Mouse (Mus musculus): Measurements from ENCODE around the gene Scaf4.

The Scaf4 gene

GRCm38 (mm10) chr16:90283905-90284891 is at the start of gene Scaf4:
Gene Scaf4, minus strand, starts transcription at chr16:90284503.
- DNase-seq, result peak; percentile 98

GRCm38 (mm10) chr16:90332553-90332952 is 48.2 kb upstream of the Scaf4 start:
- DNase-seq, result no peak

DNA sequence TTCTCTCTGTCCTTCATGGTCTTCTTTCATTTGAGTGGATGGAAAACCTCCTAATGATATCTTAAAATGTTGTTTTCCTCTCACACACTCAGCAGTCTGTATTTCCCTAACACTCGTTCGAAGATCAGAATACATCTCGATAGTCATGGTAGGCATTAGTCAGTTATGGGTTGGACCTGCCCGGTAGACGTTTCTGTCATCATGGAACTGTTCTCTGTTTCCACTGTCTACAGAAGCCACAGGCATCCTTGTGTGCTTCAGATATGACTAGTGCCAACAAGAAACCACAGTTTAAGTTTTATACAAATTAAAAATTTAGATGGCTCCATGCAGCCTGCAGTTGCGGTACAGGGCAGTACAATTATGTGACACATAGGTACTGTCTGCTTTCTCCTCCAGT is 46.7 kb upstream of the Scaf4 start:
- DNase-seq, result no peak

DNA sequence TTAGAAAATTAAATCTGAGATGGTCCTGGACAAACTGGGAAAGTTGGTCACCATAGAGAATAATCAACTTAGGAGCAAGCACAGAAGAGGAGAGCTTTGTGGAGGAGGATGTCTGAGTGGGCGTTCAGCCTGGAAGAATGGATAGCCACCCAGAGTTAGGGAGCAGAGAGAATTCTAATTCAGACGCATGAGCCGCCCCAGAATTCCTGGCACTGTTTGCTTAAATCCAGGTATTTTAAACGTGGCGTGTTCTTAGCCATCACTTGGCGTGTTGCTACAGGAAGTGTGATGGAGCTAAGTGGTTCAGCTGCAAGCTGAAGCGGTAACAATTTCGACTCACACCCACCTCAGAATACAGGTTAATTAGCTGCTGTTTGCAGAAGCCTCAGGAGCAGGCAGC is 45.2 kb upstream of the Scaf4 start:
- DNase-seq, result peak; percentile 50

GRCm38 (mm10) chr16:90322850-90323528 is 38.7 kb upstream of the Scaf4 start:
- peak; percentile 85 for DNase-seq

- no peak for DNase-seq
Observed at GRCm38 (mm10) chr16:90319321-90319720, 35.0 kb upstream of the Scaf4 start.

- no peak for DNase-seq
Observed at GRCm38 (mm10) chr16:90318372-90318926, 34.1 kb upstream of the Scaf4 start.

GRCm38 (mm10) chr16:90317777-90318176 is 33.5 kb upstream of the Scaf4 start:
- no peak for DNase-seq

DNA sequence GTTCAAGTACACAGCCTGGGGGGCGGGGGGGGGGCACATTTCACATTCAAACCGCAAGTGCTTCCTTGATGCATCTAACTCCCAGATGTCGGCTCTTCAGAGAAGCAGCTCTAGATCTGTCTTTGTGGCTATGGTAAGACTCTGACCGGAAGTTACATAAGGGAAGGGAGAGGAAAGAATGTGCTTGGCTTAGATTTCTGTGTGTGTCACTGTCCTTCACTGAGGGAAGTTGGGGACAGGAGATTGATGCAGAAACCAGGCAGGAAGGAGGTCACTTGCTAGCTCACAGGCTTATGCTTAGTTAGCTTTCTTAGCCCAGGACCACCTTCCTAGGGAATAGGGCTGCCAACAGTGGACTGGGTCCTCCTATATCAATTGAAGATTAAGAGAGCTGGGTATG is 31.6 kb upstream of the Scaf4 start:
- DNase-seq, result no peak

- DNase-seq, result peak; percentile 41
Observed at GRCm38 (mm10) chr16:90312449-90313082, 28.3 kb upstream of the Scaf4 start.

DNA sequence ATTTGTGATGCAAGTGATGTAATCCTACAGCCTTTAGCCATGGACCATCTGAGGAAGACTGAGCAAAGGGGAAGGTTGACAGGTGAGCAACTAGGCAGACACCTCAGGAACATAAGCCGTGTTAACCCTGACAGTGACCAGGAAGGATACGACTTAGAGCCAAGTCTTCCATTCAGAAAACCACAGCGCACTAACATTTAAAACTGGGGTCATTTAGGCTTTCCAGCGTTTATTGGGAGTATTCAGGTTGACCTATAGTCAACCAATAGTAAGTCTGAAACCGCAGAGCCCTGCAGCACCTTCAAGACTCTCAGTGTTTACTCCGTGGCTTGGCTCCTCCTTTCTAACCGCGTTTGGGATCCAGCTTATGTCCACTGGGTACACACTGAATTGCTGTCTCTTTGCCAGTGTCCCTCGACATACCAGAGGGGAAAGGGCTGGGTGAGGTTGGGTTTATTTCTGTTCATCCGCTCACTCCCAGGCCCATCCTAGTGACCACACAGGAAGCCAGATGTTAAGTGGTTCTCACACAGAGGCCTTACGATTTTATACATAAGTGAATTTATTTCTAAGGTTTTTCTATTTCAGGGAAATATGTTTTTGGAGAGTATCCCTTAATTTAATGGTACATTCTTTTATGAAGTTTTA is 26.3 kb upstream of the Scaf4 start:
- DNase-seq, result no peak

DNA sequence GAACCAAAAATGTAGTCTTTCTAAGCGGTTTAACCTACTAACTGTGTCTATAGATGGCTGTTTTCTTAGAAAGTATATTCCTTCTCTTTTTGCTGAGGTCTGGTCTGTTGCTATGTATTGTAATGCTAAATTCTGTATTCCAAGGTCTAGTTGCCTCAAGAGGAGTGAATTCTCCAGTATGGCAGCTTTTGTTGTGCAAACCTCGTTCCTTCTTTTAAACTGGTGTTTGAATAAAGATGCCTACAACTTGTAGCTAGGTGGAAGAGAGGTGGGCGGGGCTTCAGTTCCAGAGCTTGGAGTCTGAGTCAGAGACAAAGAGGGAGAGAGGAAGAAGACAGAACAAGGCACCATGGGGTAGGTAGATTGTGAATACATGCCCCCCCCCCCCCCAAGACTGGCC is 25.5 kb upstream of the Scaf4 start:
- no peak for DNase-seq

- no peak for DNase-seq
Observed at GRCm38 (mm10) chr16:90303988-90304299, 19.6 kb upstream of the Scaf4 start.

DNA sequence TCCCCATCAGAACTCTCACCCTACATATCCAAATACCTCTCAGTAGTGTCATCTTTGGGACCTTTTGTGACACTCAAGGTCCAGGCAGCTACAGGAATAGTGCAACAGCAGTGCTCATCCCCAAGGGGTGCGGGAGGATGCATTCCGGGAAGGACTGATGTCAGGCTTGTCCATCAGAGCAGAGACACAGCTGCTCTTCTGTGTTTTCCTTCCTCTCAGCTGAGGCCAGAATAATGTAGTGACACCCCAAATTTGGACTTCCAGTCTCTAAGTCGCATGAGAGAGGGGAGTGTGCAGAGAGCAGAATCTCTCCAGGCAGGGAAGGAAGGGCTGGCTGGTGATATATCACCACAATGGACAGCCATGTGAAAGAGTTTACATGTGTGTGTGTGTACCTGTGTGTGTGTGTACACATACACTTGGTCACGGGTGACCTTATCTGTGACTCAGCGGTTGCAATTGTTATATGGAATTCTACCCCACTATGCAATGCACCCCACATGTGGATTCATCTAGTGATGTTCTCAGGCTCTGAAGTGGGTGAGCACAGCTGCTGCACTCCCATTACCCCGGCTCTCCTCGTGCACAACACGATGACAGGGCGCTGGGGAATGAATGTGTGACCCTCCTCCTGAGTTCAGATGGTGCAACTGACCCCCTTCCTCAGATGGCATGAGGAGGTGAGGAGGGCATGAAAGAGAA is 19.1 kb upstream of the Scaf4 start:
- DNase-seq, result no peak

- DNase-seq, result no peak
Observed at GRCm38 (mm10) chr16:90301706-90302105, 17.4 kb upstream of the Scaf4 start.

DNA sequence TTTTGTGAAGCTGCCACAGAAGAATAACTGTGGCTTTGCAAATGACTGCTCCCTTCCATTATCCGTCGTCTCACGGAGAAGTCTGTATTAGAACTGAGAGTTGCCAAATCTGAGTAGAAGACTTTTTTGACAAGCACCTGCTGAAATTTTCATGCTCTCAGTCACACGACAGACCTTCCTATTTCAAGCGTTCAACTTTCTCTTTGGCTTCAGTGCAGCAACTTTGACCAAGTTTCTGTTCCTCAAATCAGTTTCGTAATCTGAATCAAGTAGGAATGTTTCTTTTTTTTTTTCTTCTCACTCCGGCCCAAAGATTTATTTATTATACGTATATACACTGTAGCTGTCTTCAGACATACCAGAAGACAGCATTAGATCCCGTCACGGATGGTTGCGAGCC is 16.6 kb upstream of the Scaf4 start:
- no peak for DNase-seq

DNA sequence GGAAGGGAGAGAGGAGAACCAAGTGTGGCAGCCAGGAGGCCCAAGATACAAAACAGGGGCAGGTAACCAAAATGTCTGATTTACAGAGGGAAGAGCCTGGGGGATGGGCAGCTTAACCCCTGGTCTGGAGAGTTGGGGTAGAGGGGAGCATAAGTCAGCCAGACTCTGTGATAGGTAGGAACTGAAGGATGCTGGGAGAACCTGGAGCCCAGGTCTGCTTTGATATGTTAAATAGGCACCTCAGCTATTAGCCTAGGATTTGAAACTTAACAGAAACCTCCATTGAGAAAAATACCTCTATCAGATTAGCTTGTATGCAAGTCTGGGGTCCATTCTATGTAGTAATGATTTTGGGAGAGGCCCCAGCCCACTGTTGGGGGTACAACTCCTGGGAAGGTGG is 15.3 kb upstream of the Scaf4 start:
- DNase-seq, result no peak

DNA sequence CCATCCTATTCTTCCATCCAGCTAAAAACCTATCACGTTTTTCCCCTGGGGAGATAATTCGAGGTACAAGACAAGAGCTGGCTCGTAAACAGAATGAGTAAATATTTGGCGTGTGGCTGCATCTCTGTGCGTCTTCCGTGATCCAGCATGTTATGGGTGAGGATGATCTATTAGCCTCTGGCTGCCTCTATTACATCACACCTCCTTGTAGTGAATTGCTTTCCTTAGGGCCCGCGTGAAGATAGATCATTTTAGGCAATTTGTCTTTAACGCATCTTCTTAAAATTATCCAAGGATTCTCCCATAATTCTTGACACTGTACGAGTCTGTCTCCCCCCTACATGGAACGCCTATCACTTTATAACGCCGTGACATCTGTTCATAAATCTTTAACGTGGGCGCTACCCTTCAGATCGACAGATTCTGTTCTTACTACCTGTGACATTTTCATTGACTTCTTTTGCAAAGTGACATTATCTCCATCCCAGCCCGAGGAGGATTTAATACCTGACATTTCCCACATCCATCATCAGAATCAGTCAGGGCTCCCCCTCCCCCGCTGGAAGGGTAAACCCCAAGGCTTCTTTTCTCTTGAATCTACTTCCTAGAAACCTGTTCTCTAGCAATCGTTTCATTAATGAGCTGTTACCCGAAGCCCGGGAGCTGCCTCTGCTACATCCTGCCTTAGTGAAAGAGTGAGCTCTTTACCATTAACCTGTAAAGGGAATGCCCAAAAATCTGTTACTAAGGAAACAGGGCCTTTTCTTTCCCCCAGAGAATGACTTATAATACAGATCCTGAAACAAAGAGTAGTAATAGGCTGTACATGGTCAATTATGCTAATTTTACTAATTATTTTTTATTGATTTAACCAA is 14.4 kb upstream of the Scaf4 start:
- DNase-seq, result no peak

GRCm38 (mm10) chr16:90297479-90298425 is 13.4 kb upstream of the Scaf4 start:
- DNase-seq, result no peak

GRCm38 (mm10) chr16:90291675-90292074 is 7.4 kb upstream of the Scaf4 start:
- no peak for DNase-seq
